Mouse (Mus musculus) CD4-positive, CD25-positive, alpha-beta regulatory T cell (primary cell): ENCODE data around the gene Prickle4. TPM values are rescaled to one million over a fixed set of nuclear protein-coding genes. Genes with fewer than 3 reads are reported as not detected.

ENCODE experiments used
- polyA plus RNA-seq: library from polyadenylated mRNA; unstranded; fragments of 100-300 nt; shearing (Covaris generic); gene quantifications from one replicate; pipeline ENCODE4 v1.2.1, GENCODE M21; 2017

Gene Prickle4
- polyA plus RNA-seq: not detected

DNA sequence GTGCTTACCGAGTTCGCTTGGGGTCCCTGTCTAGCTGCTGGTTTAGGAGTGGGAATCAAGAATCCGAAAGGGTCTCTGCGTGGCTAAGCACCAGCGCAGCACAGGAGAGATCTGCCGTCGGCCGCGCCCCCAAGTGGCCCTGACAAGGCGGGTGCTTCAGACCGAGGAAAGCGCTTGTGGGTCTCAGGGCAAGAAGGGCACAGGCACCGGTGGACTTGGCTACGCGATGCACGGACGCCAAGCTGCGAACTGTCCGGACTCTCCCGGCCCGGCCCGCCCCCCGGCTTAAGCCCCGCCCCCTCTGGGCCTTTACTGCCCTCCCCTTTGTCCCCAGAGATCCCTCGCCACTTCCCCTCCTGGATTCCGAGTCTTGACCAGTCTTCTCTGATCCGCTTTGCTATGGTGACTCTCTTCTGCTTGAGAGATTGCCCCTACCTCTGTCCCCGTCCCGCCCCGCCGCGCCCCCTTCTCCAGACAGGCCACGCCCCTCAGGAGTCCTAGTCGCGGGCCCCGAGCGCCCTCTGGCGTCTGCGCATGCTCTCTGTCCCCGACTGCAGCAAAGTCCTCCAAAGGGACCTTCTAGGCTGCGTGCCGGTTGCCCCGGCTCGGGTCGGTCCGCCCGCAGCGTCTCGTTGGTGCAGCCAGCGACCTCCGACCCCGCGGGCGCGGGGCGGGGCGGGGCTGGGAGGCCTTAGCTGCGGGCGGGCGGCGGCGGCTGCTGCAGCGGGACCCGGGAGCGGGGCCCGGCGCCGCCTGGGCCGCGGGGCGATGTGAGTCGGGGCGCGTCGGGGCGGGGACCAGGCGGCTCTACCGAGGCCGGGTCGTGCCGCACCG is at the start of gene Prickle4:
Gene Prickle4 (minus strand): TSS at position 234 of the 834 bp plus-strand sequence.

DNA sequence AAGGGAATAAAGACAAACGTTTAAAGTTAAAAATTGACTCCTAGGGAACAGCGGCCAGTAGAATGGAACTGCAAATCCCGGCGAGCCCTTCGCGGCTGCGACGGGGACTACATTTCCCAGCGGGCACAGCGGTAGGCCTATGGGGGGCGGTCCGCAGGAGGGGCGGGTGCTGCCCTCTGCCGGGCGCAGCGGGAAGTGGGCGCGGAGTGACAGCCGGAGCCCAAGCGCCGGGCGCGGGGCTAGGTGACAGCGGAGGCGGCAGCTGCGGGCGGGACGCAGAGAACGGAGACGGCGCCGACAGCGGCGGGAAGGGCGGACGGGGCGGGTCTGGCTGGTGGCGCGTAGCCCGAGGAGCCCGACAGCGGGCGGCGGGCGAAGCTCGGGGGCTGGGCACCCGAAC is 42.3 kb upstream of the Prickle4 start, which contains the start of gene Tfeb:
Gene Tfeb (plus strand): TSS at position 175 of the 400 bp plus-strand sequence.

DNA sequence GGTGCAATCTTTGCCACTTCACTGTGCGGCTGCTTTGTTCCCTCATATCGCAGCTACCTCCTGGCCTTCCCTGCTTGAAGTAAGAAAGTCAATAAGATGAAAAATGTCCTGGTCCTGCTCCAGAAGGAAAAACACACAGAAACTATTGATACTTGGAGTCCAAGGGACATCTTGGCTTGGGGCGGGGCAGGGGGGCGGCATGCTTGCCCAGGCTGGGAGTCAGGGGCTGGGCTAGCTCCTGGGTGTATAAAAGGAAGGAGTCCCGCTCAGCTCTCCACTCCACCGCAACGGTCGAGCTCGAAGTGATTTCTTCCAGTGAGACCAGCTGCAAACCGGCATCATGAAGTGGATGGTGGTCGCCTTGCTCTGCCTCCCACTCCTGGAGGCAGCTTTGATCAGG is 32.0 kb upstream of the Prickle4 start, which contains the start of gene Pgc:
Gene Pgc (plus strand): TSS at position 277 of the 400 bp plus-strand sequence.

DNA sequence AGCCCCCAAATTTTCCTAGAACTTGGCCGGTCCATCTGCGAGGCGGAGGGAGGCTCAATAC is 264 bp downstream of the Prickle4 start, which contains the start of gene Gm21981:
Gene Gm21981 (minus strand): TSS at position 14 of the 61 bp plus-strand sequence.

DNA sequence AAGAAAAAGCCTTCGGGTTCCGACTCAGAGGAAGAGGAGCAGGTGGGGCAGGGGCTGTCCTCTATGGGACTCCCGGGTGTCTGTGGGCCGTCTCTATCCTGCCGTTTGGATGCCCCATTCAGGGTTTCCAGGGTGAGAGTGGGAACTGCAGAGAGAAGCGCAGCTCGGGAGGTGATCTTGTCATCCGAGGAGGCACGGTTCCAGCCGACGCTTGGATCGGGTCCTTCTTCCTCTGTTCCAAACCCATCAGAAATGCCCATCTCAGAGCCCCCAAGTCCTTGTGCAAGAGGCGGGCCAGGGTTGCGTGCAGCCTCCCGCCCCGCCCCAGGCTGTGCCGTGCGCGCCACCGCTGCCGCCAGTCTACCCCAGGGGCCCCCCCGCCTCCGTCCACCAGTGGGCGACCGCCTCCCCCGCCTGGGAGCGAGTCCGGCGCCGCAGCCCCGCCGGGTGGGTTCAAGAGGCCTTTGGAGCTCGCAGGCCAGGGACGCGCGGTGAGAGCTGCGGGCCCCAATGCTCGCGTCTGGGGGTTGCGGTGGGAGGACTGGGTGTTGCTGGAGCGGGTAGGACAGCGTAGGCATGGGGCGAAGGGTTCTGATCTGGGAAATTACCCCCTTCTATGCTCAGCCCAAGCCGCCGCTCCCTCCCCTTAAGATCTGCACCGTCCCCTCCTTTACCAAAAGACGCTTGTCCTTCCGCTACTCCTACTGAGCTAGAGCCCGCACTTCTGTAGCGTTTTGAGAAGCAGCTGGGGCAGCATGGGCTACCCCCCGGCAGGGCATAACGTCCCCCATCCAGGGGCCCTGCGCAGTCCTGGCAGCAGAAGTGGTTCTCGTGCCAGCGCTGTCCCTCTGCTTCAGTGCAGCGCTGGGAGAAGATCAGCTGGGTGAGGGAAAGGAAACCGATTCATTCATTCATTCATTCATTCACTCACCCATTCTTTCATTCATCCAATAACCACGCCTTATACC is 5.6 kb downstream of the Prickle4 start, which contains the start of gene Frs3:
Gene Frs3 (plus strand): TSS at position 423 of the 968 bp plus-strand sequence.

DNA sequence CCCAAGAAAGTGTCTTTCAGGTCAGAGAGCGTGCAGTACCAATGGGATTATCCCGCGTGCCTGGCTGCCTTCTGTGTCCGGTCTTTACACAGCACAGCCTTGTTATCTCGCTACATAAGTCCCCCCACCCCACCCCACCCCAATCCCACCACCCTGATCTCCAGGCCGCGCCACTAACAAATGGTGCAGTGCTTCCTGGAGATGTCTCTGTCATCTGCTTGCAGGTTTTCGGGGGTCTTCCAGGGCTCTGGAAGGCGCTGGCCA is 6.3 kb downstream of the Prickle4 start, which contains the start of gene Tomm6:
Gene Tomm6 (minus strand): TSS at position 43 of the 264 bp plus-strand sequence.

Other genes starting within 250 kb of the Prickle4 start
- gene Taf8, start 192.4 kb downstream of the Prickle4 start, polyA plus RNA-seq: 58.7 TPM
- gene Ccnd3, start 189.7 kb downstream of the Prickle4 start, polyA plus RNA-seq: 275 TPM
- 18.1 TPM for gene Bysl, start 83.2 kb downstream of the Prickle4 start, polyA plus RNA-seq
- 38.1 TPM for gene Med20, start 83.2 kb downstream of the Prickle4 start, polyA plus RNA-seq
- gene Gm20517, start 83.1 kb downstream of the Prickle4 start, polyA plus RNA-seq: 1.8 TPM
- gene Usp49, start 64.0 kb downstream of the Prickle4 start, polyA plus RNA-seq: 2.1 TPM
- gene Tomm6, start 6.3 kb downstream of the Prickle4 start, polyA plus RNA-seq: 265 TPM
- gene Frs3, start 5.7 kb downstream of the Prickle4 start, polyA plus RNA-seq: 1.2 TPM
- not detected for gene Gm21981, start 281 bp downstream of the Prickle4 start, polyA plus RNA-seq
- not detected for gene Pgc, start 32.1 kb upstream of the Prickle4 start, polyA plus RNA-seq
- gene Tfeb, start 42.3 kb upstream of the Prickle4 start, polyA plus RNA-seq: 37.0 TPM
- not detected for gene Mdfi, start 140.0 kb upstream of the Prickle4 start, polyA plus RNA-seq
- 43.2 TPM for gene Foxp4, start 229.9 kb upstream of the Prickle4 start, polyA plus RNA-seq